Mouse (Mus musculus) erythroblast, embryonic 14.5 days (primary cell): ENCODE results near the gene 1700018B08Rik.

Source experiments
- GATA1 ChIP-seq: IDR thresholded peaks from 2 replicates; pipeline ENCODE4 v1.6.1; 2012; ENCODE audit warnings: low read length, inconsistent platforms, mixed read lengths
- TAL1 ChIP-seq: IDR thresholded peaks from 3 replicates; pipeline ENCODE4 v1.6.1; 2012; ENCODE audit warnings: low read length, inconsistent platforms, mixed read lengths

GRCm38 (mm10) chr8:121497621-121498020 is 46.5 kb downstream of the 1700018B08Rik start:
- TF ChIP-seq GATA1 (no peak), TAL1 (no peak)
